Mouse (Mus musculus) thymus, postnatal 0 days (tissue): ENCODE measurements around the gene Jam2. TPM values are rescaled to one million over a fixed set of nuclear protein-coding genes. Genes with fewer than 3 reads are reported as not detected.

ENCODE experiments used
- DNase-seq: peaks from one replicate; pipeline ENCODE4 v3.0.0-alpha.2; 2015; ENCODE audit warnings: low spot score
- polyA plus RNA-seq: library from polyadenylated mRNA; unstranded; fragments of >200 nt; fragmentation: Nextera tagmentation; extraction: Ambion mirVana; gene quantifications from 2 replicates; pipeline ENCODE4 v1.2.1, GENCODE M21; 2015

Jam2 gene
- polyA plus RNA-seq, 1 experiment from 2014 or later: 4.0 TPM

DNA sequence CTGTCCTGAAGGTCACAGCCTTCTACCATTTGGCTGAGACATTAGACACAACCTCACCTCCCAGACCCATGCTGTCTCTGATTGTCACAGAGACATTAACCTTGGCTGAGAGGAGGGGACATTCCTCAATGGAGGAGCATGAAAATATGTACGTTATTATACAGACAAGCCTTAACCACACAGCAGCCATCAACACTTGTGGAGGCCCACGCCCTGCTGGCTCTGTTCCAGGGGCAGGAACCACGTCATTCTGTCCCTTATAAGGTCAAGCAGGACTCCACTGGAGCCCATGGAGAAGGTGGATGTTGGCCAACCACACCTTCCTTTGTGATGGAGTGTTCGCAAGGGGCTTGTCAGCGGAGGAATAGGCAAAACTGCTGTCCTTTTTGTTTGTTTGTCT is 5.8 kb downstream of the Jam2 start:
- no peak for DNase-seq

- no peak for DNase-seq
Observed at GRCm38 (mm10) chr16:84783279-84783678, 9.4 kb downstream of the Jam2 start.

GRCm38 (mm10) chr16:84784966-84785365 is 11.0 kb downstream of the Jam2 start:
- DNase-seq: no peak

DNA sequence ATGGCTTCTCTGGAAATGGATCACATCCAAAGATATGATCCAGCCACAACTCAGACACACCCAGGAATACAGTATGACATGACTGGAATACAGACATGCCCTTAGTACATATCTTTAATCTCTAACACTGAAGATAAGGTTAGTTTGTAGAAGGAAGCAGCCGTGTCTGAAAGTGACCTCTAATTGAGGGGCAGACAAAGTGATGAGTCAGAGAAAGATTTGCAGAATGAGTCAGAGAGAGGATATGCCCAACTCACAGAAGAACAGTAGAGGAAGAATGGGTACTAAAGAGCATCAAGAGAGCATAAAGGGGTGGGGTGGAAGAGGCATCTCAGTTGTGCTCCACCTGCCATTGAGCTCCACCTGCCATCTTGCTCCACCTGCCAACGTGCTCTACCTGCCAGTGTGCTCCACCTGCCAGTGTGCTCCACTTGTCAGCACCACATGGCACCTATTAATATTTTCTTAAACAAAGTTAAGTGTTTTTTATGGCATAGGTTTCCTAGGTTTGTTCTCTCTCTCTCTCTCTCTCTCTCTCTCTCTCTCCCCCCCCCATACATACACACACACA is 16.8 kb downstream of the Jam2 start:
- DNase-seq: no peak

DNA sequence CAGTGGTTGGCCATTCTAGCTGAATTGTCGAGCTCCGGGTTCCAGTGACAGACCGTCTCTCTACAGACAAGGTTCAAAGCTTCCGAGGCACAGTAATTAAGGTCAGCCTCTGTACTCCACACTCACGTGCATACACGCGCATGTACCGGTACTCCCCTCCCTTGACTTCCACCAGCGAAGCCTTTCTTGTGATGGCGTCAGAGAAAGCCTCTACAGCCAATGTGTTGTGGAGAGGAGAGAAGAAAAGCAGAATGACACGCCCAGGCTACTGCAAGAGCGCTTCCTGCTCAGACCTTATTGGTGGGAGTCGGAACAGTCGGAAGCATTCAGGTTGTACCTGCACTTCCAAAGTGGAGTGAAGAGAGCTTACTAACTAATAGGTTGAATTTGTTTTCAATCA is 19.5 kb downstream of the Jam2 start:
- no peak for DNase-seq

- no peak for DNase-seq
Observed at GRCm38 (mm10) chr16:84795337-84795736, 21.4 kb downstream of the Jam2 start.

GRCm38 (mm10) chr16:84796678-84797077 is 22.8 kb downstream of the Jam2 start:
- no peak for DNase-seq

GRCm38 (mm10) chr16:84800038-84800437 is 26.1 kb downstream of the Jam2 start:
- DNase-seq: no peak

DNA sequence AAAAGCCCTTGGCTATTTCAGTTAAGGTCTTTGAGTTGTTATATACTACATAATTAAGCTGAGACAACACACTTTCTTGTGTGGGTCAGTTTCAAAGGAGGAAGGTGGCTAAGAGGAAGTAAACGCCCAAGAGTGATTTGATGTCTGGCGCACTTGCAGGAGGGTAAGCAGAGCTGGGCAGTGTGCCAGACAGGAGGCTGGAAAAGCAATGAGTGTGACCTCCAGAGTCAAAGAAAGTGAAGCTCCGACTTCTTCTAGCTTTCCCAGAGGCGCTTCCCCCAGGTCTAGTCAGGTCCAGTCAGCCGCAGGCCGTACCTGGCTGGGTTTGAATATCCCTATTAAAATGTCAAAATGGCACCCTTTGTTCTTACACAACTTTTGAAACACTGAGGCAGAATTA is 28.3 kb downstream of the Jam2 start:
- DNase-seq: no peak

- DNase-seq: no peak
Observed at GRCm38 (mm10) chr16:84804866-84805265, 30.9 kb downstream of the Jam2 start.

DNA sequence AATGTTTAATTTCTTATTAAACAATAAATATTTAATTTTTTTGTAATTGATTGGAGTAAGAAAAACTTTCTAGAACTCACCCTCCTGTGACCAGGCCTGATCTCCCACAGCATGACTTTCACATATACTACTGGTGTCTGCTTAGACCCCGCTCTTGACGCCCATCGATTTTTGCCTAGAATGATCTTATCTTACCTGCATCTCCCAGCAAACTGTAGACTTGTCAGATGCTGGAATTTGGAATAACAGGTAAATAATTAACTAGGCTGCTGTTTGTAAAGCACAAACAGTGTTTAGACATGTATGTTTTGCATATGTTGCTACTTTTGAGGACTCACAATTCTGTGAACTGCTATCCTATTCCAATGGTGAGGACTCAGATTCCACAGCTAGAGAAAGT is 32.3 kb downstream of the Jam2 start:
- DNase-seq: no peak

DNA sequence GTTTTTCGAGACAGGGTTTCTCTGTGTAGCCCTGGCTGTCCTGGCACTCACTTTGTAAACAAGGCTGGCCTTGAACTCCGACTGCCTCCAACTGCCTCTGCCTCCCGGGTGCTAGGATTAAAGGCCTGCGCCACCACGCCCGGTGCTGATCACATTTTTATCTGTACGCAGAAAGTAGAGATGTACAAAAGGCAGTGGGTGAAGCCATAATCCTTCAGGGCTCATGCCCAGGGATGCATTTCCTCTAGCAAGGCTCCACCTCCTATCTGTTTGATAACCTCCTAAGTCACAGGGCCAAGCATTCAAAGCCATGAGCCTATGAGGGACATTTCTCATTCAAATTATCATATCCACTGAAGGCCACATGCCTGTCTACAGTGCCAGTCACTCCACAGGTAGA is 34.0 kb downstream of the Jam2 start:
- no peak for DNase-seq

GRCm38 (mm10) chr16:84810254-84810653 is 36.3 kb downstream of the Jam2 start:
- no peak for DNase-seq

DNA sequence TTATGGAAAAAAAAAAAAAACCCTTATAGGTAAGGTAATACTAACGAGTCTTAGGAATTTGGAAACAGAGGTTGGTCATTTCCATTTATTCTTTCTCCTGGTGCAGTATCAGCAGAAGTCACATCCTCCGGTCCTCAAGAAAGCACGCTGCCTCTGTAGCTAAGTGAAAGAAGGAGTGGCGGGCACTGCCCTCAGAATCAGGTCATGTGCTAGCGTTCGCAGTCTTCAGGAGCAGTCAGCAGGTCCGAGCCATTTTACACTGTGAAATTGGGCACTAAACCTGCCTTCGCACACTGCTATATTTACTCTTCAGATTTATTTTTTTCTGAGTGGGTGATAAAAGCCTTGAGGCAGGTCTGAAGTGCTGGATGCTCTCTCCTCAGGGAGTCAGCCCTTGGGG is 39.9 kb downstream of the Jam2 start:
- no peak for DNase-seq

- no peak for DNase-seq
Observed at GRCm38 (mm10) chr16:84814511-84814910, 40.6 kb downstream of the Jam2 start.

DNA sequence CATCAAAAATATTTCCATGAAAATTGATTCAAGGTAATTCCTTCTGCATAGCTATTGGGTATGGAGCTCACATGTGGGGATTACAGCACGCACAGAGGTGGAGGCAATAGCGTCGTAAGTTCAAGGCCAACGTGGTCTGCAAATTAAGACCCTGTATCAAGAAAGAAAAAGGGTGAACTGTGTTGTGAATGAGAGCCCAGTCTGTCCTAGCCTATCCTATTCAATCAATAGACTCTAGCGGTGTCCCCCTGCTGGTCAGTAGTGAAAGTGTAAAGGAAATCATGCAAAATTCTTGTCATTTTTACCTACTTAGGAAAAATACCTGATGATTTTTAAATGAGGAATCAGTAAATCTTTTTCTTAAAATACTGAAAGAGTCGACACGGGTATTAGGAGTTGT is 43.5 kb downstream of the Jam2 start:
- peak; percentile 28 for DNase-seq

DNA sequence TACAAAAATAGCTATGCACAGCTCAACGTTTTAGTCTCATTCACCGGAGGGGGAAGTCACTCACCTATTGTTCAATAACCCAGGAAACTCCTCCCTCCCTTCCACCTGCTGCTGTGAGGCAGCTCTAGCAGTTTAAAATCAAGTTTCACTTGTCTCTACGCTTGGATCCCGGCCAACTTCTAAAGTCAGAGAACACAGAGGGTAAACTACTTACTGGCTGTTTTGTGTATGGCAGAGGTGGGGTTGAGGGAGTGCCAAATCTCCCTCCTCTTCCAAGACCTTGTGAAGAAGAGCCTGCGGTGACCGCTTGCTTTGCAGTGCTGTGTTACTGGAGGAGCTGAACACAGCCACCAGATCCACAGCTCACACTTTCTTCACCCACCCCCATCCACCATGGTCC is 51.1 kb downstream of the Jam2 start:
- DNase-seq: no peak

GRCm38 (mm10) chr16:84831696-84832095 is 57.8 kb downstream of the Jam2 start:
- no peak for DNase-seq

DNA sequence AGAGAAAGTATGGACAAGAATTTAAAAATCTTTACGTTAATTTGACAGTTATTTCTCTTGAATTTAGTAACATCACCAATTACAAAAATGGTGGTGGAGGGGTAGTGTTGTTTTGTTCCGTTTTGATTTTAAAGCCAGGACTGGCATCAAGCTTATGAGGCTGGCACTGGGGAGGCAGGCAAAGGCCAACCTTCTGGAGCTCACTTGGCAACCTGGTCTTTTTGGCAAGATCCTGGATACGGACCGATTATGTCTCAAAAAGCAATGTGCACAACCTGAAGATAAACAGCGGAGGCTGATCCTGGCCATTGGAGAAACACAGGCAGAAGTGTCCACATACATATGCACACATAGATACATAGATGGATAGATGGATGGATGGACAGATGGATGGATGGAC is 58.8 kb downstream of the Jam2 start:
- no peak for DNase-seq

DNA sequence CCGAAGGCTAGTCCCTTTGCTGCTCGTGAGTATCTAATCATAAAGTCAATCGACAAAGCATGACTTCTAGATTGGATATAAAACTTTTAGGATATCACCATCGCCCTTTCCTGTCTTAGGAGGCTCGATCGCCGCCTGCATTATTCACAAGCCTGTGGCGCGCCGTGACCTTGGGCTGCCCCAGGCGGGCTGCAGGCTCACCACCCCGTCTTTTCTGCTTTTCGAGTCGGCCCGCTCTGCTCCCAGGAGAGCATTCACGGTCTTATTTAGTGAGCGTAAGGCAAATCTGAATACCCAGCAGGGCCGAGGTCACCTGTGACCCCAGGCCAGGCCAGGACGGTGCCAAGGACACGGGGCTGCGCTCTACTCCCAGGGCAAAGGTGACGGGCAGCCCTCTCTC is 60.4 kb downstream of the Jam2 start:
- no peak for DNase-seq

DNA sequence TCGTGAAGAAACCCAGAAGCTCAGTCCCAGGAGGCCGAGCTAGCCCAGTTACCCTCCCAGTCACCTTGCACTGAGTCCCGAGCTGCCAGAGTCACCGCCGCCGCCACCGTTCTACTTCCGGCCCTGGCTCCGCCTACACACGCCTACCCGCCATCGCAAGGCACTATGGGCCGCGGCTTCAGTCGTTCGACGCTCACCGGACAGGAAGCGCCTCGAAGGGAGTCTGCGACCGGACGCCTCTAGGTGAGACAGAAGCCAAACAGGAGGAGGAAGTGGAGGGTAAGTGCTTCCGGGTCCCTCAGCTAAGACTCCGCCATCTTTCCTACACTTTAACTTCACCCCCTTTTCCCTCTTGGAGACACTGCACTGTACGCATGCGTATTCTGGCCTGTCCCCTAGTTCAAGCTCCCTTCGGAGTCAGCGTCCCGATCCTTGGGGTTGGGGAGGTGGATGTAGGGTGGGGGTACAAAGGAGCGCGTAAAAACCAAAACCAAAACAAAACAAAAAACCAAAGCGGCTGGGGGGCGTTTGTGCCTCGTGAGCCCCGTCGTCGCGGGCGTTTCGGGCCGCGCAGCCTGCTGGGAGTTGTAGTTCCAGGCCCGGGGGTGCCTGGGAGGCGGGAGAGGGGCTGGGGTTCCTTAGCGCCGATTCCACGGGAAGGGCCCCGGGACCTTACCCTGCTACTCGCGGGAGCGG is 61.0 kb downstream of the Jam2 start, which contains the start of gene Gabpa:
TSS of gene Gabpa (plus strand) at position 181 of the 696 bp plus-strand sequence.
- DNase-seq: peak; percentile 96

GRCm38 (mm10) chr16:84835441-84835822 is 61.5 kb downstream of the Jam2 start, which contains the start of gene Atp5j:
Gene Atp5j, minus strand, starts transcription at chr16:84835625.
- peak; percentile 76 for DNase-seq
